Mouse (Mus musculus) left cerebral cortex, postnatal 4 days (tissue): ENCODE results near the gene Xpnpep2. TPM values are rescaled to one million over a fixed set of nuclear protein-coding genes. Genes with fewer than 3 reads are reported as not detected.

Experiments used
- DNase-seq: peaks from one replicate; pipeline ENCODE4 v3.0.0-alpha.2; 2022
- intact Hi-C: fragments of 180-260 bp; cut with DNase I; formaldehyde crosslinking; loops from one replicate; pipeline ENCODE4 v1.15.1; 2025
- total RNA-seq, 2 experiments: library from RNA; stranded (reverse); gene quantifications; 2 replicates each; pipeline ENCODE4 v1.2.3; 2021

Xpnpep2 gene
- total RNA-seq, 2 experiments from 2014 or later: 0.40 to 0.60 TPM

DNA sequence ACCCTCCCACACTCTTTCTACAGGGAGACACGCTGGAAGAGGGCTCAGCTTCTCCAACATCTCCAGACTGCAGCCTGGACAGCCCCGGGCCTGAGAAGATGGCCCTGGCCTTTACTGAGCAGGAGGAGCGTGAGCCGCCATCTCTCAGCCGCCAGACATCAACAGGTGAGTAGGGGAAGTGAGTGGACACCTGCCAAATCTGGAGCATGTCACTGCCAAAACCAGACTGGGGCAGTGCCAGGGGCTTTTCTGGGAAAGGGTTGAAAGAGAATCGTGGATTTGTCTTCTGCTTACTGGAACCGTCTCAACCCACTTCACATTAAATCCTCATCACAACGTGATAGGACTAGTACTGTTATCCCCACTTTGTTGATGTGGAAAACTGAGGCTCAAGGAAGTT lies 48.9 kb downstream of the Xpnpep2 start:
- DNase-seq: peak; percentile 33
- intact Hi-C loops: no loop called here

DNA sequence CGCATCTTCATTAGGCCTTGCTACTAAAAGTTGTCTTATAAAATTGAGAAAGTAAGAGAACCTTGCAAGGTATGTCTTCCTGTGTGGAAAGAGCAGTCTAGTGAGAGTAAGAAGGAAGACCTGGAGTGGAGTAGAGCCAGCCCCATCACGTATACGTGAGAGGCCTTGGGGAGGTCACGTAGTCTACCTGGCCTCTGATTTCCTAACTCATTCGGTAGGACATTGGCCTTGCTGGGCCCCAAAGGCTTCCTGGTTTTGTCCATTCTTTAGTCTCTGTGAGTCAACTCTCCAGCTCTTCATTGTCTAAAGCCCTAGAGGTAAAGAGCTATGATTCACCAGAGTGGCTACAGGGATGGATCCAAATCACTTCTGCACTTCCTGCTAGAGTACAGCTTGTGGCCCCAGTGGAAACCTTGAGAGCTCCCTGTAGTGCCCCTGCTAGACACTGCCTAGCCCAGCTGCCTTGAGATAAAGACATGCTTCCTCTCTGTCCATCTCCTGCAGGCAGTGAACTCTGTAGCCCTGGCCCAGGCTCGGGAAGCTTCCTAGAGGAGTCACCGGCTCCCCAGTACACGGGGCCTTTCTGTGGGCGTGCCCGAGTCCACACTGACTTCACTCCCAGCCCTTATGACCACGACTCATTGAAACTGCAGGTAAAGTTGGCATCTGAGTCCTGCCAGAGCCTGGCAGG lies 49.8 kb downstream of the Xpnpep2 start:
- DNase-seq: no peak
- intact Hi-C loops: no loop called here

DNA sequence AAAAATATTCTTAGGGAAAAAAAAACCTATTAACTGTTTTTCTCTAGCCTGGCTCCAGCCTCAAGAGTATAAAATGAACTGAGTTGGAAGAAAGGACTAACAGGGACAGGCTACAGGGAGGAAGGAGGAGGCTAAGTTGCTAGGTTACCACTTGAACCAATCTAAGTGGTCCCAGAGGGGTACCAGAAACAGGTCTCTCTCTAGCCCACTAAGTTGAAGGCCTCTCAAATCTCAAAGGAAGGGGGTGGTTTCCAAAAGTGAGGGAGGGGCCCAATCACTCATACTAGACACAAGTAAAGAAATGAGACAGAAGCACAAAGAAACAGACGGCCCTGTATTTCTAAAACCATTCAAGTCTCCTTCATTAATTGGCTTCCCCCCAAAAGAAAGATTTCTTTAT lies 61.4 kb downstream of the Xpnpep2 start:
- DNase-seq: no peak
- intact Hi-C loops: no loop called here

DNA sequence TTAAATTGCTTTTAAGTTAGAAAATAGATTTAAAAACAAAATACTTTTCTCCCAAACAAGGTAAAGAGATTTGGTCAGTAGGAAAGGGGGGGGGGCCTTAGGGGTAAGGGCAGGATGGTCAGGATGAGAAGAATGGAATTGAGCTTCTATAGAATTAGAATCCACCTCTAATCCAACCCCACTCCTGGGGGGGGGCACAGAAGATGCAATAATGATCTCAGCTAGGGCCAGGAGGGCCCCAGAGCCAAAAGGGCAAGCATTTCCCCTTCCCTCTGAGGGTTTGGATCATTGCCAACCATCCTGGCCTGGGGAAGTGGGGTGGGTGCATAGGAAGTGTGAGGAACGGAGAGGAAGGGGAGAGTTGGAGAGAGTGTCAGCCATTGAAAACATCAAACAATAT lies 61.8 kb downstream of the Xpnpep2 start:
- DNase-seq: no peak
- intact Hi-C loops: no loop called here

DNA sequence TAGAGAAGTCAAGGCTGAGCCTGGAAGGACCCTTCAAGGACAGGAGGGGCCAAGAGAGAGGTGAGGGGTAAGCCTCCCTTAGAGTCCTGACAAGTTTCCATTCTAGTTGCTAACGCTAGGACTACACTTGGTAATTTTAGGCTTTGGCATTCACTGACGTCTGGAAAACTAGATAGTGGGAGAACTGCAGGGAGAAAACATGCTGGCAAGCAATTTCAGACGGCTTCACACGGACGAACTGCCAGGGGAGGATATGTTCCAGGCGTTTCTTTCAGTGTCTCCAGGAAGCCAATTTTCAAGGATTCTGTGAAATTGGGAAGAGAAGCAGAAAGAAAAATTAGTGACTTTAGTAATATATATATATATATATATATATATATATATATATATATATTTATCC lies 73.3 kb downstream of the Xpnpep2 start:
- no peak for DNase-seq
- intact Hi-C loops: no loop called here

DNA sequence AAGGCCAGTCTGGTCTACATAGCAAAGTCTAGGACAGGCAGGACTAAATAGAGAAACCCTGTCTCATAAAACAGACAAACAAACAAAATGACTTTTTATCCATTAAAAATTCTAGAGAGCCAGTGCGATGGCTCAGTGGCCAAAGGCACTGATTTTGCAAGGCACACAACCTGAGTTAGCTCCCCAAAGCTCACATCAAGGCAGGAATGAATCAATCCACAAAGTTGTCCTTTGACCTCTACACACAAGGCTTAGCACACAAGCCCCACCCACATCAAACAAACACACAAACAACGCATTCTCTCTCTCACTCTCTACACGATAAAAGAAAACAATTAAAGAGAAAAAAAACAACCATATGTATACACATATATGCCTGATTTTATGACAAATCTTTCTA lies 76.2 kb downstream of the Xpnpep2 start:
- DNase-seq: no peak
- intact Hi-C loops: no loop called here

Other genes with a start within 250 kb of the Xpnpep2 start
- gene Smarca1, start 215.8 kb upstream of the Xpnpep2 start, total RNA-seq: 10 to 100 TPM; 52.3 to 53.1 TPM
- 10 to 100 TPM; 49.4 to 50.8 TPM for gene Ocrl, start 196.3 kb upstream of the Xpnpep2 start, total RNA-seq
- gene Apln, start 73.9 kb upstream of the Xpnpep2 start, total RNA-seq: 10 to 100 TPM in 1 of 2 experiments, 1 to 10 TPM in 1; 9.2 to 11.1 TPM
- under 1 TPM; 0.89 to 0.96 TPM for gene Sash3, start 37.7 kb downstream of the Xpnpep2 start, total RNA-seq
- gene Zdhhc9, start 100.2 kb downstream of the Xpnpep2 start, total RNA-seq: 10 to 100 TPM; 86.3 to 91.7 TPM
- gene Utp14a, start 148.1 kb downstream of the Xpnpep2 start, total RNA-seq: 10 to 100 TPM; 24.4 to 26.4 TPM
- gene Bcorl1, start 232.6 kb downstream of the Xpnpep2 start, total RNA-seq: 10 to 100 TPM; 27.9 to 33.5 TPM